Mouse (Mus musculus) cortical plate, adult 2 months (tissue): Measurements from ENCODE around the gene Zfhx3.

Experiments used
- CTCF ChIP-seq: fragments of 200-500 bp; IDR thresholded peaks from 2 replicates; pipeline ENCODE4 v1.5.1; 2011; ENCODE audit warnings: mild to moderate bottlenecking, control low read depth, low read length; ENCODE audit not compliant: insufficient read depth; ENCODE audit errors: extremely low read depth
- POLR2A ChIP-seq: fragments of 200-500 bp; IDR thresholded peaks from 2 replicates; pipeline ENCODE4 v1.6.1; 2011; ENCODE audit warnings: mild to moderate bottlenecking, low read length, control low read depth; ENCODE audit not compliant: insufficient read depth; ENCODE audit errors: extremely low read depth

DNA sequence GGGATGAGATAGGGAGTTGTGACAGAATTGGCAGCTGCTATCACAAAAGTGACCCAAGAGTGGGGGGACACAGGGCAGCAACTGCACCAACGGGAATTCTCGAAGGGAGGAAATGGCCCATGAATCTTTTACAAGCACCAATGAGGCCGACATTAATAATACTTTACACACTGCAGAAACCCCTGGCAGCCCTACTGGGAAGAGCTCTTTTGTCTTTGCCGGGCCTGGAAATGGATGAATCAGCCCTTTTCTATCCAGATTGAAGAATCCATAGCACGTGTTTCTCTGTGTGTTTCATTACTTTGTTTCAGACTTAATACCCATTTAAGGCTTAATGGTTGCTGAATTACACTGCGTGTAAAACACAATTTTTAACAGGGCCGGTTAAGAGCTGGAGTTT is 430.6 kb downstream of the Zfhx3 start:
- TF ChIP-seq POLR2A = no peak
- TF ChIP-seq CTCF = no peak
